Mouse (Mus musculus) lung, postnatal 25 days (tissue): ENCODE data around the gene Vrk3.

Experiments used
- DNase-seq: peaks from one replicate; pipeline ENCODE4 v3.0.0; 2022; ENCODE audit warnings: low spot score

Gene Vrk3

GRCm38 (mm10) chr7:44768129-44768528, 19.9 kb downstream of the Vrk3 start:
- DNase-seq: no peak

GRCm38 (mm10) chr7:44770046-44770578, 21.9 kb downstream of the Vrk3 start:
- peak; percentile 57 for DNase-seq

- no peak for DNase-seq
Observed at GRCm38 (mm10) chr7:44772591-44773204, 24.5 kb downstream of the Vrk3 start.

- no peak for DNase-seq
Observed at GRCm38 (mm10) chr7:44776849-44777498, 28.8 kb downstream of the Vrk3 start.

GRCm38 (mm10) chr7:44780101-44780500, 31.9 kb downstream of the Vrk3 start:
- DNase-seq: no peak

- no peak for DNase-seq
Observed at GRCm38 (mm10) chr7:44789531-44789930, 41.3 kb downstream of the Vrk3 start.

- DNase-seq: no peak
Observed at GRCm38 (mm10) chr7:44790066-44790465, 41.9 kb downstream of the Vrk3 start.

GRCm38 (mm10) chr7:44792781-44793180, 44.6 kb downstream of the Vrk3 start:
- DNase-seq: no peak

- no peak for DNase-seq
Observed at GRCm38 (mm10) chr7:44808927-44809326, 60.7 kb downstream of the Vrk3 start.

GRCm38 (mm10) chr7:44809466-44809865, 61.3 kb downstream of the Vrk3 start:
- no peak for DNase-seq

GRCm38 (mm10) chr7:44810365-44810764, 62.2 kb downstream of the Vrk3 start:
- DNase-seq: no peak

GRCm38 (mm10) chr7:44810819-44811557, 62.8 kb downstream of the Vrk3 start:
- no peak for DNase-seq

- no peak for DNase-seq
Observed at GRCm38 (mm10) chr7:44812651-44813325, 64.6 kb downstream of the Vrk3 start.

GRCm38 (mm10) chr7:44813985-44814384, 65.8 kb downstream of the Vrk3 start:
- no peak for DNase-seq

GRCm38 (mm10) chr7:44814423-44814822, 66.2 kb downstream of the Vrk3 start:
- DNase-seq: no peak

- no peak for DNase-seq
Observed at GRCm38 (mm10) chr7:44814952-44815553, 66.8 kb downstream of the Vrk3 start.

GRCm38 (mm10) chr7:44815721-44816469, 67.7 kb downstream of the Vrk3 start, which contains the start of the genes Nup62 and Il4i1:
Gene Nup62 (plus strand): TSS chr7:44816088.
Gene Il4i1 (plus strand): TSS chr7:44816387.
- peak; percentile 99 for DNase-seq

- DNase-seq: peak; percentile 39
Observed at GRCm38 (mm10) chr7:44816470-44817021, 68.3 kb downstream of the Vrk3 start, which contains the start of gene Atf5. Gene Atf5 (minus strand): TSS chr7:44816658.

GRCm38 (mm10) chr7:44817441-44817840, 69.2 kb downstream of the Vrk3 start:
- no peak for DNase-seq

GRCm38 (mm10) chr7:44818164-44818563, 70.0 kb downstream of the Vrk3 start:
- DNase-seq: peak; percentile 43
